Mouse (Mus musculus): ENCODE results near the gene Slc36a2. TPM values are rescaled to one million over a fixed set of nuclear protein-coding genes. Genes with fewer than 3 reads are reported as not detected.
A peak's percentile ranks its signal among the peaks of the same experiment; 100 is the strongest.

Slc36a2 gene
- total RNA-seq, 2 experiments from 2014 or later: 4.2 to 5.6 TPM

DNA sequence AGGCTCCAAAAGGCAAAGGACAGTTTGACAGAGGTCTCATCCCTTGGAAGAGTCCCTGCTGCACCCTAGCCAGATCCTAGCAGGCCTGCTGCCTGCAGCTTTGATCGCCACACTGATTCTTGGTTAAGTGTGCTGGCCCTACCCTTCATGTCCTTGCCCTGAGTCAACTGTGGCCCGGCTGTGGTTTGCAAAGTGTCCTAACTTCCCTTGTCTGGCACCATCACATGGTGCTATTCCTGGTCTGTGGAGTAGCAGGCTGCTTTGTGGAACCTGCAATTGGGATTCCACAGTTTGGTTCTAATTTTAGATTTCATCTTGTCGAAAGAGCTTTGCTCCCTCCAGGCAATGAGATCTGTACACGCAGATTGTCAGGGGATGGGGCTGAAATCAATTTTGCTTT, 2.4 kb upstream of the Slc36a2 start:
- DNase-seq (ENCODE audit: low spot score in 2 of 2): no peak

- DNase-seq (ENCODE audit: low spot score in 2 of 2): no peak
Observed at GRCm38 (mm10) chr11:55184246-55184645, 631 bp downstream of the Slc36a2 start.

GRCm38 (mm10) chr11:55183124-55183523, 1.8 kb downstream of the Slc36a2 start:
- DNase-seq (ENCODE audit: low spot score in 2 of 2): no peak

GRCm38 (mm10) chr11:55179856-55180255, 5.0 kb downstream of the Slc36a2 start:
- DNase-seq (ENCODE audit: low spot score in 2 of 2): no peak

- no peak for DNase-seq (ENCODE audit: low spot score in 2 of 2)
Observed at GRCm38 (mm10) chr11:55178830-55179229, 6.0 kb downstream of the Slc36a2 start.

GRCm38 (mm10) chr11:55170501-55170900, 14.4 kb downstream of the Slc36a2 start:
- no peak for DNase-seq (ENCODE audit: low spot score in 2 of 2)

GRCm38 (mm10) chr11:55168914-55169313, 16.0 kb downstream of the Slc36a2 start:
- no peak for DNase-seq (ENCODE audit: low spot score in 2 of 2)

DNA sequence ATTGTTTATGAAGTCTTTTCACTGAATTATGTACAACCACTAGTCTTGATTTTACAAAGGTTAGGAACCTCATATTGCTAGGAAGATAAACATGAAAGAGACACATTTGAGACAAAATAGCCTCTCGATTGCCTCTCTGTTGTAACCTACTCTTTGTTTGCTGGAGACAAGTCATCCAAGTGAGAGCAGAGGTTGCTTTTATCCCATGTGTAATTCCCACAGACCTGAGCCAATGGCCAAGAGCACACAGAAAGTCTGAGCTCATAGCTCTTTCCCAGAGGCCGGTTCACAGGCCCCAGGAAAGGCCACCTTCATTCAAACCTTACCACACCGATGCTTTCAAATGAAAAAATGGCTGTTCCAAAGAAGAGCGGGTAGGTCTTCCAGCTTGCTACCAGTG, 16.4 kb downstream of the Slc36a2 start:
- DNase-seq (ENCODE audit: low spot score in 2 of 2): no peak

DNA sequence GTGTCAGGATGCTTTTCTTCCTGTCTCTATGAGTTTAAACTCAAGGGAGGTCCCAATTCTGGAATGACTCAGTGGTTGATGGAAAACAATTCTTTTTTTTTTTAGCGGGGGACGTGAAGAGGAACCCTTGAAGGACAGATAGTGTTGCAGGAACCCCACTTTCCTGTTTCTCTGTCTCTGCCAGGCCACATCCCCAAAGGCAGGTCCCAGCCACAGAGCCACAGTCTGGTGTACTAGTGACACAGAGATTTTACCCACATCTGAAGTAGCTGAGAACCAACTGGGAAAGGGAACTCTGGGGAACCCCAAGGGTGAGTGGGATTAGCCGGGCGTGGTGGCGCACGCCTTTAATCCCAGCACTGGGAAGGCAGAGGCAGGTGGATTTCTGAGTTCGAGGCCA, 19.1 kb downstream of the Slc36a2 start:
- no peak for DNase-seq (ENCODE audit: low spot score in 2 of 2)

GRCm38 (mm10) chr11:55164723-55165122, 20.2 kb downstream of the Slc36a2 start:
- peak in 1 of 2 experiments; percentile 35 for DNase-seq (ENCODE audit: low spot score in 2 of 2)

GRCm38 (mm10) chr11:55162670-55163069, 22.2 kb downstream of the Slc36a2 start:
- peak in 1 of 2 experiments; percentile 30 for DNase-seq (ENCODE audit: low spot score in 2 of 2)

- DNase-seq (ENCODE audit: low spot score in 2 of 2): peak; percentile 63 to 79
Observed at GRCm38 (mm10) chr11:55158785-55159359, 26.0 kb downstream of the Slc36a2 start.

DNA sequence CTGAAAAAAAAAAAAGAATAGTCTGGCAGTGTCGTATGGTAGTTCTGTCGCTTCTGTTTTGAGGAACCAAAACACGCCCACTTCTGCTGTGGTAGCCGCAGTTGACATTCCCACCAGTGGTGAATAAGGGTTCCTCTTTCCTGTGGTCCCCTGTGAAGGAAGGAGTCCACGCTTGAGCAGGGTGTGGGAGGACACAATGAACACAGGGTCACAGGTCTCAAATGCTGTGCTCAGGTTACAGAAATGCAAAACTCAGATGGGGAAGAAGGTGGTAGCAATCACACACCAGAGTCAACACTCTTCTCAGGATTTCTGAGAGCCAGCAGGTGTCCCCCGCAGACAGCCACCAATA, 29.8 kb downstream of the Slc36a2 start:
- DNase-seq (ENCODE audit: low spot score in 2 of 2): no peak

DNA sequence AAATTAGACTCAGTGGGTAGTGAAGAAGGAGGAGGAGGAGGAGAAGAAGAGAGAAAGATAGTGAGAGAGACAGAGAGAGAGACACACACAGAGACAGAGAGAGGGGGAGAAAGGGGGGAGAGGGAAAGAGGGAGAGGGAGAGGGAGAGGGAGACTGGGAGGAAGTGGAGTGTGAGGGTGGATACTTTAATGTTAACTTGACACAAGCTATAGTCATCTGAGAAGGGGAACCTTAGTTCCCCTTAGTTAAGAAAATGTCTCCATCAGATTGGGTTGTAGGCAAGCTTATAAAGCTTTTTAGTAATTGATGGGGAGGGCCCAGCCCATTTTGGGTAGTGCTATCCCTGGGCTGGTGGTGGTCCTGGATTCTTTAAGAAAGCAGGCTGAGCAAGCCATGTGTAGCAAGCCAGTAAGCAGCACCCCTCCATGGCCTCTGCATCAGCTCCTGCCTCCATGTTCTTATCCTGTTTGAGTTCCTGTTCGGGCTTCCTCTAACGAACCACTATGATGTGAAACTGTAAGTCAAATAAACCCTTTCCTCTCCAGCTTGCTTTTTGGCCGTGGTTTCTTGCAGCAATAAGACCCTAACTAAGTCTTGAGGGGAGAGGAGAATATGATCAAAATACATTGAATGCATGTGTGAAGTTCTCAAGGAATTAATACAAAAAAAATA, 30.3 kb downstream of the Slc36a2 start:
- no peak for DNase-seq (ENCODE audit: low spot score in 2 of 2)

- DNase-seq (ENCODE audit: low spot score in 2 of 2): no peak
Observed at GRCm38 (mm10) chr11:55151608-55152007, 33.3 kb downstream of the Slc36a2 start, which contains the start of gene Slc36a3. Slc36a3 (minus strand) TSS chr11:55151708.

GRCm38 (mm10) chr11:55148461-55148860, 36.4 kb downstream of the Slc36a2 start:
- no peak for DNase-seq (ENCODE audit: low spot score in 2 of 2)

DNA sequence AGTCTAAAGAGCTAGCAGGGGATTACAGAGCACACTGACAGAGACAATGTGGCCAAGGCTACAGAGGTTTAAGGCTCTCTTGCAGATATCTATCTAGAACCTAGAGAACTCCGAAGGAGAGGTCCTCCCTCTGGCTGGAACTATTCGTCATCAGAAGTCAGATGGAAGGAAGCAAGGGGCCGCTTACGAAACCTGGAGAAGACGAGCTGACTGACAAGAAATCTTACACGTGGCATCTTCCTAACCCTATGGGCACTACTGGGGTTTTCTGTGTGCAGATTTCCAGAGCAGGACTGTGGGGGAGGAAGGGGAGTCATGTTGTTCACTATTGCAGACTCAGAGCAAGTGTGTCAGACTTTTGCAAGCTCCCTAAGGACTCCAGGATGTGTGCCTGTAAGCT, 37.5 kb downstream of the Slc36a2 start:
- DNase-seq (ENCODE audit: low spot score in 2 of 2): no peak

DNA sequence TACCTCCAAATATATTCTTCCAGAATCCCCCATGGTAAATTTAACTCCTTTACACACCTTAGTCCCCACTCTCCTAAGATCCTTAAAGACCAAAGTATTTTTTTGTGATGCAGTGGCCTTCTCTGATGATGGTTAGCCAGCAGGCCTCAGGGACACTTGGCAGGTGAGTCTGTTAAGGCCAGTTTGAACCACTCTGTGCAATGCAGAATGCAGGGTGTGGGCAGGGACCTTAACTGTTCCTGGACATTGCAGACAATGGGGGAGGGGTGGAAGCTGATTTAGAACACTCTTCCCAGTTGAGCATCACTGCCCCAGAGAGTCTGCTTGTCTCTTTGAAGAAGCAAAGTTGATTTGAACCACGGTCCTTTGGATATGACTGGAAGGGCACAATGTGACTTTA, 38.0 kb downstream of the Slc36a2 start:
- DNase-seq (ENCODE audit: low spot score in 2 of 2): no peak

GRCm38 (mm10) chr11:55144011-55144410, 40.9 kb downstream of the Slc36a2 start:
- no peak for DNase-seq (ENCODE audit: low spot score in 2 of 2)

DNA sequence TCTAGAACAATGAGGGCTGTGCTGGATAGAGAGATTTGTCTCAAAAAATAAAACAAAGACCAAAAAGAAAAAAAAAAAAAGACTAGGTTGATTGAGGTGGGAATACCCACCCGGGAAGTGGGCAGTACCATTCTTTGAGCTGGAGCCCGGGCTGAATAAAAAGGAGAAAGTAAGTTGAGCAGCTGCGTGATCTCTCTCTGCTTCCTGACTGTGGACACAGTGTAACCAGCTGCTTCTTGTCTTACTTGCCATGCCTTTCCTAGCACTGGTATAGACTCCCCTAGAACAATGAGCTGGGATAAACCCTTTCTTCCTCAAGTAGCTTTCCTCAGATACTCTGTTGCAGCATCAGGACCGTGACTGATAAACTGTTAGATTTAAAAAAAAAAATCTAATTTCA, 43.4 kb downstream of the Slc36a2 start:
- no peak for DNase-seq (ENCODE audit: low spot score in 2 of 2)

- DNase-seq (ENCODE audit: low spot score in 2 of 2): no peak
Observed at GRCm38 (mm10) chr11:55137646-55138045, 47.2 kb downstream of the Slc36a2 start.

- DNase-seq (ENCODE audit: low spot score in 2 of 2): no peak
Observed at GRCm38 (mm10) chr11:55136770-55137547, 47.9 kb downstream of the Slc36a2 start.
